Mouse (Mus musculus) gastrocnemius, postnatal 25 days (tissue): ENCODE results near the gene Fam129a. TPM values are rescaled to one million over a fixed set of nuclear protein-coding genes. Genes with fewer than 3 reads are reported as not detected.

Source experiments
- DNase-seq: peaks from one replicate; pipeline ENCODE4 v3.0.0; 2022
- long read RNA-seq, 2 experiments: library from polyadenylated mRNA; stranded (forward); transcript quantifications; one replicate each; pipeline ENCODE4 v2.0.0; 2021
- total RNA-seq, 2 experiments: library from RNA; stranded (reverse); gene quantifications; 1 replicate in 1 of 2; 2 replicates in 1 of 2; pipeline ENCODE4 v1.2.3; 2021

The Fam129a gene
- total RNA-seq: 10 to 100 TPM in 1 of 2 experiments, 1 to 10 TPM in 1; 9.7 to 15.8 TPM
- long read RNA-seq, experiment 1: 0 reads
- long read RNA-seq, experiment 2, full-length matches to known transcripts: 4 of 7 reads
- long read RNA-seq, experiment 2, partial matches to known transcripts: 1 of 7 reads
- long read RNA-seq, experiment 2, other reads (novel, unspliced or antisense): 2 of 7 reads

DNA sequence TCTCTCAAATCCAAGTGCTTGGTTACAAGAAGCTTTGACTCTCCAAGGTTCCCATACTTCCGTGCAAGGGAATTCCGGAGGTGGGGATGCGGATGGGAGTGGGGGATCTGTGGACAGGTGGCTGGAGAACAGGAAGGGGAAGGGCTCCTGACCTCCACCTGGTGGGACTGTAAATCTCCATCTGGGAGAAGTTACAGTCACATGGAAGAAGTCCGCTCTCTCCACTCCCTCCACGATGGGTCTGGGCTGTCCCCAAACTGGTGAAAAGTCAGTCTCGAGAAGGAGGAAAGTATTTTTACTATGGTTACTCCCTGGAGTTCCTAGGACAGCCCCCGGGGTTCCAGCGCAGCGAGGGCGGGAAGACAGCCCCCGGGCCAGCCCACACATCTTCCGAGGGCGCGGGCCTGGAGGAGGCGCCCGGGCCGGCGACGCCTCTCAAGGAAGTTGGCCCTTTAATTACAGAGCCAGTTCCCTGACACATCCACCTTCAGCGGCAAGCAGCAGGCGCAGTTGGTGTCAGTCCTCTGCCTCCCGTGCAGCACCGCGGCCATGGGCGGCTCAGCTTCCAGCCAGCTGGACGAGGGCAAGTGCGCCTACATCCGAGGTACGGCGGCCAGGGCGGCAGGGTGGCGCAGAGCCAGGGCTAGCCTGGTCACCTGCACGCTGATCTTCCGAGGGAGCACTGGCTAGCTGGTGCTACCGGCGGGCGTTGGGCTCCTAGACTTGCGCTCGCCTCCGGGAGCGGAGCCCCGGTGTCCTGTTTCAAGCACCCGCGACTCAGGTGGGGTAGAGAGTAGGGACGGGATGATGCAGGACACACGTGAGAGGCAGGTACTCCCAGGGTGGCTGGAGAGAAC lies at the start of gene Fam129a:
TSS of gene Fam129a (plus strand) at position 206 of the 857 bp plus-strand sequence.
- DNase-seq: peak; percentile 75

DNA sequence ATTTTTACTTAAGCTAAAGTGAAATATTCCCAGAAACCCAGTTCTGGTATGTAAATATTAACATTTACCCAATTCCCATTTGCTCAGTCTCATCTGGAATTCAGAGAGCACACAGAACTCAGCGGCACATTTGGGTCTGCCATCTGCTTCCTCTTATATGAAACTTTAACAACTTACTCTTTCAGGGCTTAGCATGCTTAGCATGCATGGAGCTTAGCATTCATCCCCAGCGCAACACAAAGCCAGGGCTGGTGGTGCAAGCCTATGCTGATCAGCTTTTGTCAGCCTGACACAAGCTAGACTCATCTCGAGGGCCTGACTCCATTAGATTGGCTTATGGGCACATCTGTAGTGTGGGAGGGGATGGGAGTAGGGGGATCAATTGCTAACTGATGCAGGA lies 44.3 kb upstream of the Fam129a start:
- no peak for DNase-seq

DNA sequence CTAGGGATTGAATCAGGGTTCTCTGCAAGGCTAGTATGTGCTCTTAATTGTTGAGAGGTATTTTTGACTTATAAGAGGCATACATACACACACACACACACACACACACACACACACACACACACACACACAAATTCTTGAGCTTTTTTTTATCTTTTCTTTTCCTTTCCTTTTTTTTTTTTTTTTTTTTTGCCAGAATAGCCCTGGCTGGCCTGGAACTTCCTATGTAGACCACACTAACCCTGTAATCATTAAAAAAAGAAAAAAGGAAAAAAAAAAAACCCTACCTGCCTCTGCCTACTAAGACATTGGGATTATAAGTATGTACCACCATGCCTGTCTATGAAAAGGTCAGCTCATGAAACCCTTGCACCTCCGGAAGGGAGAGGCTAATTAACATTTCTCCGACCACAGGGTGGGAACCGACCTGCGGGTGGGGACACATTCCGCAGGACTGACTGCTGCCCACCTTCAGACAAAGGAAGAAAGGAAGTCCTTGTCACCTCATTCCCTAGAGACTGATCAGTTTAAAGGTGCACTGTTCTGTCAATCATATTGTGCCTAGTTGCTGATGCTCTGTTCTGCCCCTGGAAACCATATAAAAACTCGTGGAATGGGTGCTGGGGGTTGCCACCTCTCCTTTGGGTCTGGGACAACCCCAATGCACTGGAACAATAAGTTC lies 27.0 kb upstream of the Fam129a start:
- DNase-seq: no peak

DNA sequence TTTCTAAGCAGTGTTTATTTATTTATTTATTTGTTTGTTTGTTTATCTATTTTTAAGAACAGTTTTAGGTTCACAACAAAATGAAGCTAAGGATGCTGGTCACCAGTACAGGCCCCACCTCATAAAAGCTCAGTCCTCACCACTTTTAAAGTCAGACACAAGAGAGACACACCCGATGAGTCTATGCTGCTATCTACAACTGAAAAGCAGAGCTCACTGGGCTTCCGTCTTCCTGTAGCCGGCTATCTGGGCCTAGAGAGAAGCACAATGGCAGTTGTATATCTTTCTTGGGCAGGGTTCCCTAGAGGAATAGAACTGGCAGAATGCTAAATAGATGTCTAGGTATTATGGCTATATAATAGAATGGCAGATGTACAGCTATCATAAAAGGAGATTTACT lies 26.4 kb upstream of the Fam129a start:
- DNase-seq: no peak

DNA sequence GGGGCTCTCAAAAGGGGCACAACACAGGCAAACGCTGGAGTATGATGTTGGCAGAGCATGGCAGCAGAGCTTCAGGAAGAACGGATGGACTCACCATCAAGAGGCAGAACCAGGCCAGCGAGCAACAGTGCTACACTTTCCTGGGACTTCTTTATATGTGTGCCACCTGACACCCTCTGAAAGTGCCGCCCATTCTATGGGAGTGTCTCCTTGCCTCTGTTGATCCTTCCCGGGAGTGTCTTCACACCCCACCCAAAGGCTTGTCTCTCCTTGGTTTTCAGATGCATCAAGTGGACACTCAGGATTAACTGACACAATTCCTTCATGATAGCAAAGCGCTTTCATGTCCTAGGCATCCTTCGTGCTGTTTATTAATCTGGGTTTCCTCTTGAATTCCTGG lies 25.4 kb upstream of the Fam129a start:
- no peak for DNase-seq

DNA sequence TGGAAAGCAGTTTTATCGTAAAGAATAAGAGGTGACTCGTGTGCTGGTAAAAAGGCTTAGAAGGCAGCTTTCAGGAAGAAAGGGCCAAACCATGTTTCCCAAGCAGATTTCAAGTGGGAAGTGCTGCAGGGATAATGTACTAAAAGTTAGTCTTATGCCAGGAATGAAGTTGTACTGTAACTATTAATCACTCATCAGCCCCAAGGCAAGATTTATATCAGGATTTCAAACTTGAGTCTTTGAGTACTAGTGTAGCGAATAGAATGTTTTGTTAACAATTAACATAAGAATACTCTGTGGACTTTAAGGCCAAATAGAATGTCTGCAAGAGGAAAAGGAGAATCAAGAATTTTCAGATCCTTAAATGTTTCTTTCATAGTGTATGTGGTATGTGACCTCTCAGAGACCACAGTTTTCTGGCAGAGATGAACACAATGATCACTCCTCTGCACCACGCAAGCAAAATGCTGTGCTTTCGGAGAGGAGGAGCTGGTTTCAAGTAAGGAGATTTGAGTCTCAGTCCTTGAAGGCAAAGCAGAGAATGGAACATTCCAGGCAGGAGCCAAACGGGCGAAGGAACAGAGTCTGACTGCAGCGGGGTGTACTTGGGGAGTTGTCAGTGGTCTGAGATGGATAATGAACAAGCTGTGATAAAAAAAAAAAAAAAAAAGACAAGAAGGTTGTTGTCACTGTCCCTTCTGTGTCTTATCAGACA lies 21.9 kb upstream of the Fam129a start:
- DNase-seq: no peak

DNA sequence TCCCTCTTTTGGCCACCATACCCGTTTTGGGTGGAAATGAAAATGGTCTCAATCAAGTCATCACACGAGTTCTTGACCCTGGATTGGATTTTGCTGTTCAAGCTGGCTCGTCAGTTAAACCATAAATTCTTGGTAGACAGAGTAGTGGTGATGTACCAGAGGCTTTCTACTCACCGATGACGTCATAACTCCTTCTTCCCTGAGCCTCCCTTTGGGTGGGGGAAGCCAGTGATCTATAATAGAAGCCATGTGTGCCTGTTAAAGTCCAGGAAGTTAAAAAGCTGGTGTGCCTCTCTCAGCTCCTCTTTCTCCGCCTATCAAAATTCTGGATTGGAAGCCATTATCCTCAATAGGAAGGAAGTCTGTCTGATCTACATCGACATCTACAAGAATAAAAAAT lies 21.2 kb upstream of the Fam129a start:
- no peak for DNase-seq

DNA sequence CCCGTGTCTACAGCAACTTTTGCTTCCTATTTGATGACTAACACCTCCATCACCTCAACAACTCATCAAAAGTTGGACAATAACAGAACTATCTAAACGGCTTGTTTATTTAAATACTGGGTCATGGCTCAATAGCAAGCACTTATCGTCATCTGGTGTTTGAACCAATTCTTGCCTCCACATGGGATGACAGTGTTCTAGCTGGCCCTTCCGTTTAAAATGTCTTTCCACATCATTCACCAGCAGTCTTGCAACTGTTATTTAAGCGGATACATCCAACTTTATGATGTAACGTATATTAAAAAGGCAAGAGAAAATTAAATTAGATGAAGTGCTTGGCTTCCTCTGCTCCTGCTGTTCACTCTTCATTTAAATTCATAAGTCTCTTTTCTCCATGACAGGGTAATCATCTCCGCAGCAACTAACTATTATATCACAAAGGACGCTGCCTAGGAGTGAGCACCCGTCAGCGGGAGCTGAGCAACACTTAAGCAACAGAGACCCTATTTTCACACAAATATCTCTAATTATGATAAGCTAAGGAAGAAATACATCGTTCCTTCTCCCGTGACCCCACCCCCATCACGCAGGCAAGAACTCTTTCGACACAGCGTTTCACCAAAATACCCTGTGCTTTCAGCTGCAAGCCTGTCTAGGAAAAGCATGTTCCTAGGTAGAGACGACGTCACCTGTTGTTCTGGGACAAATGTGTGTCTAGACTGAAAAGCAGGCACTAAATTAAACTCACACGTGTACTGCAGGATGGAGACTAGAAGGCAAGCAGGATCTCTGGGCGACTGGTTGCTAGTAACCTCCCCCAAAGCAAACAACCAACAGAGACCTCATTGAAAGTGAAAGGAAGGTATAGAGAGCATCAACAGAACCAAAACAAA lies 20.2 kb upstream of the Fam129a start:
- DNase-seq: no peak

DNA sequence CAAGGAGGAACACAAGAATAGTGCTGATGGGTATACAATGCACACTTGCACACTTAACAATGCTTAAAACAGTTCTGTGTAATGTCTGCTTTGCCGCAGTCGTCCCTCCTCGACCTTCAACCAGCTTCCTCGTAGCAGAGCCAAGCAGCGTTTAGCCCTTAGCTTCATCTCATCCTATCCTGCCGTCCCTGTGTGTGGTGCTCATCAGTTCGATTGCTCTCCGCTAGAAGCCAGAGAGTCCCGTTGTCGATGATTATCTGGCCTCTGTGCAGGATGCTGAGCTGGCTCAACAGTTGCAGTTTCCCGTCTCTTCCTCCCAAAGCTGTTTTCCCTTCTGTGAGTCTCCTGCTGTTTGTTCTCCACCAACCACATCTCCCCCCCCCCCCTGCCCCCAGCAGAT lies 10.4 kb upstream of the Fam129a start:
- DNase-seq: no peak

DNA sequence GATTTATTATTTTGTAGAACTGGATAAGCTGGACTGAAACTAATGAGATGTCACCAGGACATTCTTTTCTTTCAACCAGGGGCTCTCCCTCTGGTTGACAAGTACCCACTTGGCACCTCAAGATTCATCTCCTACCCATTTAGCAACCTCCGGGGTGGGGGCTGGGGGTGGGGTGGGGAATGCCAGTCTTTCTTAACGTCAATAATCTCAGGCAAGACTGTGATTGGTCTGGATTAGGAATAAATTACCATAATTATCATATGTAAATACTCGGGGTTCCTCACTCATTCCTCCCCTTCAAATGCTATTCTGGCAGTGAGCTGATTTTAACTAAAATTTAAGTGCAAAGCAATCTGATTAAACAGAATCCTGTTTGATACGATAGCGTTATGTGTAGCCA lies 7.6 kb upstream of the Fam129a start:
- DNase-seq: no peak

DNA sequence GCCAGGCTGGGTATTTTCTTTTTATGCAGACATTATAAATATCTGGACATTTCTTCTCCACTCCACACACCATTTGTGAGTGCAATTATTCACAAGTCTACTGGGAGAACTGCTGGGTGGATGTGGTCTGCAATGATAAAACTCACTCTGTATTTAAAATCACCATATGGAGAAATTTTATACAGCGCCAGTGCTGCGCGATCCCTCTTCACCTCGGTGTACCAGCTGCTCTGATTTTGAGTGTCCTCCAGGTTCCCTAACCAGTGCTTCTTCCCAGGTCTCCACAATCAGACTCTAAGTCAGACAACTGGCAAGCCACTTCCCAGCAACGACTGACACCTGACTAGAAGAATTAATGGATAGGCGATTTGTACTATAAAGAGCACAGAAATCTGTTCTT lies 7.1 kb upstream of the Fam129a start:
- DNase-seq: no peak

DNA sequence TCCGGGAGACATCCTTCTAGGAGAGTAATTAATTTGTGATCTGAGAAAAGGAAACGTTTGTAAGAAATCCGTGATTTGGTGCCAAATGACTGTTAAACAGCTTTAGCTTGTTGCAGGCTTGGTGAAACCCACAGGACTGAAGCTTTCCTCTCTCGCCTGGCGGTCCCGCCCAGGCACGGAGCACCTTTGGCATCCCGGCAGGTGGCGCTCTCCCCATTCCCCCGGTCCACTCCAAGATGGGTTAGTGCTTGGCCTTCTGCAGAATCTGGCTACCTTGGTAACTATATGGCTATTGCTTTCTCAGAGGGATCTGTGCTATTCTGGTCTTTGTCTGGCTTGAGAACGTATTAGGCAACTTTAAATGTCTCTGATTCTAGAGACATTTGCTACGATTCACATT lies 6.6 kb upstream of the Fam129a start:
- peak; percentile 76 for DNase-seq

DNA sequence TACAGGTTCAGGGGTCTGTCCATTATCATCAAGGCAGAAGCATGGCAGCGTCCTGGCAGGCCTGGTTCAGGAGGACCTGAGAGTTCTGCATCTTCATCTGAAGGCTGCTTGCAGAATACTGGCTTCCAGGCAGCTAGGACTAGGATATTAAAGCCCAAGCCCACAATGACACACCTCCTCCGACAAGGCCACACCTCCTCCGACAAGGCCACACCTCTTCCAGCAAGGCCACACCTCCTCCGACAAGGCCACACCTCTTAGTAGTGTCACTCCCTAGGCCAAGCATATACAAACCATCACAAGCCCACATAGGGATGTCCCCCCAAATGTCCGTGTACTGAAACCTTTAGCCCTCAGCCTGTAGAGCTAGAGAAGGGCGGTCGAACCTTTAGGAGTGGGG lies 2.3 kb upstream of the Fam129a start:
- DNase-seq: no peak

DNA sequence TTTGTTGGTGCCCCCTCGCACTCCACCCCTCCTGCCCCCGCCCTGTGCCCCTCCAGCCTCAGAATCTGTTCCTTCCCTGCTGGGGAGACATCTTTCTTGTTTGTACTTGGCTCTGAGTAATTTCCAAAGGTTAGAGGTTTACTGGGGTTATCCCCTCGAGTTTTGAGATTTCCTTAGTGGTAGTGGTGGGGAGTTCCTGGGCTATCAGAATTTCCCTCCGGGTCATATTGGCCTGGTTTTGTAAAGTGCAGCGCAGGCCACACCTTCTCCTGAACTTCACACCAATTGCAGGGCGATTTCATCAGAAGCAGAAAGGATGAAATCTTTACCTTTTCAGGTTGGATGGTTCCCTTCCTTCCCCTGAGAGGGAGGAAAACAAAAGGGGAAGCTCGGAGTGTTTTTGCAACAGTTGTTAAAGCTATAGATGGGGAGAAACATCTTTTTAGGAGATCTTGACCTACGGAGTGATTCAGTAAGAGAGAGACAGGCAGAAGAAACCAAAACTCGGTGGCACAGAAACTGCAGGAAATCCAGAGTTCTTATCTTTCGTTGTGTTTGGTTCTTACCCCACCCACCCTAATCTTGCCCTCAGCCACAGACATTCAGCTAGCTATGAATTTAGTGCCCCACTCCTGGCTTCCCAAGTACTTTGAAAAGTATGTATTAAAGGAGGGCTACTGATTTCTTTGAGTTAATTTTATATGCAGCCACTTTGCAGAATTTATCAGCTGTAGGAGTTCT lies 1.0 kb downstream of the Fam129a start:
- DNase-seq: no peak

DNA sequence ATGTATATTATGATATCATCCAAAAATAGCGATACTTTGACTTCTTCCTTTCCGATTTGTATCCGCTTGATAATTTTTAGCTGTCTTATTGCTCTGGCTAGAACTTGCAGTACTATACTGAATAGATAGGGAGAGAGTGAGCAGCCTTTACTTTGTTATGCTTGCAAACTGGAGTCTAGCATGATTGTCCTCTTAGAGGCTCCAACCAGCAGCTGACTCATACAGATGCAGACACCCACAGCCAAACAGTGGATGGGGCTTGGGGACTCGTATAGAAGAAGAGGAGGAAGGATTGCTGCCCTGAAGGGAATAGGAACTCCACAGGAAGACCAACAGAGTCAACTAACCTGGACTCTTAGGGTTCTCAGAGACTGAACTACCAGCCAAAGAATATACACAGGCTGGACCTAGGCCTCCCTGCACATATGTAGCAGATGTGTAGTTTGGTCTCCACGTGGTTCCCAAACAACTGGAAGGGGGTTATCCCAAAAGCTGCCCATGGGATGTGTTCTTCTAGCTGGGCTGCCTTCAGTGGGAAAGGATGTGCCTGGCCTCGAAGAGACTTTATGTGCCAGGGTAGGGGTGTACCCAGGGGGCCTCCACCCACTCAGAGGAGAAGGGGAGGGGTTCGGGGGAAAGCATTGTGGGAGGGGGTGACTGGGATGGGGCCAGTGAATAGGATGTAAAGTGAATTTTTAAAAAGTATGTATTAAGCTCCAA lies 1.8 kb downstream of the Fam129a start:
- no peak for DNase-seq

DNA sequence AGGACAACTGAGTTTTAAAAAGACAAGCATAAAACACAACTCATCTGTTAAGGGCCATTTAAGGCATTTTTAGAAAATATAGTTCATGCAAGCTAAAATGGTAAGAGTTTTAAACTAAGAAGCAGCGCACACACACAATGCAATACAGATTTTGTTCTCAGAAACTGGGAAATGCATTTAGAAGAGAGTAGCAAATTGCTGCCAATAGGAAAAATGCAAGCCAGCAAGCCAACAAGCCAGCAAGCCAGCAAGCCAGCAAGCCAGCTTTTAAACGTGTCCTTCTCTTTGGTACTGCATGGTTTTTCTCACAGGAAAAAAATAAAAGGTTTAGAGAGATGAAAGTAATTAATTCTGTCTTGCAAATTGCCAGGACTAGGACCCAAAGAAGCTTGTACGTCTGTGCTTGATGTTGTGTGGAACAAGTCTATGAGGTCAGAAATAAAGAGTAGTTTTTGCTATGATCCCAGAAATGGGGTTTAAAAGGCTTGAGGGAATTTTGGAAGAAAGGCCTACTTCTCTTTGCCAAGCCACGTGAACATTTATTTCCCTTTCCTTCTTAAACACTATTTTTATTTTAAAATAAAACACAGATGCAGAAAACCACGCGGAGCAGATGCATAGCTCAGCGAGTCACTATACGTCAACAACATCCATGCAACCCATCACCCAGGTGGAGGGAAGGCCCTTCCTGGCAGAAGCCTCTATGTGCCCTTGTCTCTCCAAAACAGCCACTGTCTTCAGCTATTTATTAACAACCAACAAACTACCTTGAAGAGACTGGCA lies 9.4 kb downstream of the Fam129a start:
- no peak for DNase-seq

DNA sequence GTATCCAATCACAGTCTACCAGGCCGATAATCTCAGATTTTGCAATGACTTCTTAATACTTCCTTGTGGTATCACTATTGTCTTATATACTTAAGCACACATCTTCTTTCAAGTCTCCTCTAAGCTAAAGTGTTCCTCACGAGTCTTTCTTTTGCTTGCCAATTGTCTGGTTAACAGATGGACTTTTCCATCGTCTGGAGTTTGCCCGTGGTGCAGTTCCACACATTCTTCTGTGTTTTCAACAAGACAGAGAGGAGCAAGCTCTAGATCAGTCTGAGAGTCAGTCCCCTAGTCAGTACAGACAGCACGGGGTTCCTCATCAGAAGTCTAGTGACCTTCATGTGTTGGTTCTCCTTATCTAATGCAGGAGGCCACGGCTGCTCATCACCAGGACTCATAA lies 10.5 kb downstream of the Fam129a start:
- DNase-seq: no peak

DNA sequence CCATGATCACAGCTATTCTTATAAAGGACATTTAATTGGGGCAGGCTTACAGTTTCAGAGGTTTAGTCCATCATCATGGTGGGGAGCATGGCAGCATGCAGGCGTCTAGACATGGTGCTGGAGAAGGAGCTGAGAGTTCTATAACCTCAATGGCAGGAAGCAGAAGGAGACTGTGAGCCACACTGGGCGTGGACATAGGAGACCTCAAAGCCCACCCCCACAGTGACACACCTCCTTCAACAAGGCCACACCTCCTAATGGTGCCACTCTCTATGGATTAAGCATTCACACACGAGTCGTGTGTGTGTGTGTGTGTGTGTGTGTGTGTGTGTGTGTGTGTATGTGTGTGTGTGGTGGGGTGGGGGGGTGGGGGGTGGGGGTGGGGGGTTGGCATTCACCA lies 11.0 kb downstream of the Fam129a start:
- DNase-seq: no peak

DNA sequence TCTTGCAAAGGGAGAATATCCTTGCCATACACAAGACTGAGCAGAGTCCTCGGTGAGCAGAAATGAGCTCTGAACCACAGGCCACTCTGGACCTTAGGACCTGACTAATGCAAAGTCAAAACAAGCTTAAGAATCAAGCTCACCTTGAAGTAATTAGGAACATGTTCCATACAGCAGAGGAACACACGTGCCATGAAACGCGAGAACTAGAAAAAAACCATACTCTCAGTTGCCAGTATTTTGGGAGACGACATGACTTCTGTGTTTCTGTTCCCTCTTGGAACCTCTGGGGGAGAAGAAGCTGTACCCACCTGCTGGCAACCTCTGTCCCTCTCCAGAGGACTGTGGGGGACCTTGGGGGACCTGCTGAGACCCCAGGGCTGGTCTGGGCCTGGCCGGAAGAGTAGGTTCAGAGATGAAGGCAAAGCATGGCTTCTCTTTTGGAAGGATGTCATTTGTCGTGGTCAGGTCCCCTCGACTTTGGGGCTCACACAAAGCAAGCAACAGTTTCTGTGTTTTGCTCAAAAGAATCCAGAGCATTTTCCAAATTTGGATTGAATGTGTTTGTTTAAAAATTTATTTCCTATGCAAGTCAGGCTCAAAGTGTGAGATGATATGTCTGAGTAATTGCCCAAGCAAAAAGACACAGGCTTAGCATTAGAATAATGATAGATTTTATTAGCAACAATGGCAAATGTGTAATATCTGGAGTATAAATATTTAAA lies 12.6 kb downstream of the Fam129a start:
- DNase-seq: no peak
